Mouse (Mus musculus): ENCODE data around the gene Wbp1. TPM values are rescaled to one million over a fixed set of nuclear protein-coding genes. Genes with fewer than 3 reads are reported as not detected.
A peak's percentile ranks its signal among the peaks of the same experiment; 100 is the strongest.

The Wbp1 gene
- total and polyA plus RNA-seq, 3 experiments: 42.4 to 72.8 TPM; not detected in 1

DNA sequence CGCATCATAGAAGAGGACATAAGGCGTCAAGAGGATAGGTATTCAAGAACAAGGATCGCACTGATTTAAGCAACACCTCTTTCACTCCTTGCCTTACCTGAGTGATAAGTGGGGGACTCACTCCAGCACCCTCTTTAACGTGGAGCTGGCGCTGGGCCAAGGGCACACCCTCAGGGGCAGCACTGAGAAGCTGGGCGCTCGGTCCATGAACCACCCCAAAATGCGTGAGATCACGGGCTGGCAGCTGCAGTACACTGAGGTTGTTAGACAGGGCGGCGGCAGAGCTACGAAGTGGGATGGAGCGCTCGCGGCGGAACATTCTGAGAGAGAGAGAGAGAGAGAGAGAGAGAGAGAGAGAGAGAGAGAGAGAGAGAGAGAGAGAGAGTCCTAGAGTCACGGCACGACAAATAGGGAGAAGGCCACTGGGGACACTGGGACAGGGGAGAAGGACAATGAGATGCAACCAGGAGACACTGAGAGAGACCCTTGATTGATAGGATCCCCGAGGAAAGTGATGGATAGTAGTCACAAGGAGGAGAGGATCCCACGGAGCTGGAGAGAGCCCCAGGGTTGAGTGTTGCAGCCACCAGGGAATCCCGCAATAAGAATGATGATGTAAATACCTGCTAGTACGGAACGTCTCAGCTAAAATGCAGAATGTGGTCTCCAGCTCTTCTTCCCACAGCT lies 34.3 kb upstream of the Wbp1 start:
- Histone ChIP-seq H3K9ac (ENCODE audit: control insufficient read depth, low read depth, low read length, poor library complexity, severe bottlenecking) (peak overlapping the region; percentile 57), H3K79me2 (ENCODE audit: control insufficient read depth, insufficient read depth, low read length, poor library complexity) (no peaks in the 10 kb centered on the region), H3K27ac (ENCODE audit: control insufficient read depth, low read depth, low read length) (no peak overlapping the region), H3K4me1 (ENCODE audit: control insufficient read depth in 1 of 2, insufficient read depth in 2 of 2, low read length in 2 of 2) (peaks cover 2 to 10% of the 10 kb centered on the region in 2 experiments; a peak in 3 of 4 replicates), H3K36me3 (ENCODE audit: control insufficient read depth in 1 of 2, insufficient read depth in 2 of 2, low read length in 2 of 2) (peaks cover 0 to 2% of the 10 kb centered on the region in 2 experiments; a peak in 2 of 4 replicates), H3K27me3 (ENCODE audit: control insufficient read depth in 1 of 2, insufficient read depth in 2 of 2, low read length in 2 of 2) (no peaks in the 10 kb centered on the region), H3K4me3 (ENCODE audit: control insufficient read depth in 1 of 2, insufficient read depth in 1 of 2, low read depth in 2 of 2, low read length in 2 of 2) (peak overlapping the region; percentile 78 to 87), H3K9me3 (replicated peaks; ENCODE audit: insufficient read depth, low read length) (no peaks in the 10 kb centered on the region)
- peak; percentile 91; the same call in 1 of the 2 replicates for TF ChIP-seq JUND (IDR thresholded peaks at IDR 0.05; ENCODE audit: low read depth, low read length)
- no peak for TF ChIP-seq NRF1 (IDR thresholded peaks at IDR 0.05; ENCODE audit: insufficient read depth, low read depth, low read length, poor library complexity, severe bottlenecking)
- peak; percentile 44 for DNase-seq (ENCODE audit: low read depth, low spot score)

DNA sequence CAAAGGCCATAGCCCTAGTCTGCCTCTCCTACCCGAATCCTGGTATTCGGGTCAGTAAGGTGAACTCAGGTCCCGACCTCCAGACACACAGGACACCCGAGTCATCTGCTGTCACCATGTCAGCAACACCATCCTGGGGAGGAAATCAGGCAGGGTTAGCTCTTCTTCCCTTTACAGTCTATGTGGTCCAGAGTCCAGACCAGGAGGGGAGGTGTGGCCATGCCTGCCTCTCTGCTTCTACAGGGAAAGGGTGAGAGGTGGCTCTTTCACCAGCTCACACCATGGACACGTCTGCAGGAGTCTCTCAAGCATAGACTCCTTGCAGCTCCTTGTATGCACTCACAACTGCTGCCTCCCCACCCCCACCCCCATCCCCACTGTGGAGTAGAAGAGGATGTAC lies 32.1 kb upstream of the Wbp1 start:
- no peaks in the 10 kb centered on the region for H3K79me2 ChIP-seq (ENCODE audit: control insufficient read depth, insufficient read depth, low read length, poor library complexity)
- H3K27me3 ChIP-seq (ENCODE audit: control insufficient read depth in 1 of 2, insufficient read depth in 2 of 2, low read length in 2 of 2): no peaks in the 10 kb centered on the region
- H3K4me1 ChIP-seq (ENCODE audit: control insufficient read depth in 1 of 2, insufficient read depth in 2 of 2, low read length in 2 of 2): peaks cover 2 to 10% of the 10 kb centered on the region in 2 experiments; a peak in 2 of 4 replicates

DNA sequence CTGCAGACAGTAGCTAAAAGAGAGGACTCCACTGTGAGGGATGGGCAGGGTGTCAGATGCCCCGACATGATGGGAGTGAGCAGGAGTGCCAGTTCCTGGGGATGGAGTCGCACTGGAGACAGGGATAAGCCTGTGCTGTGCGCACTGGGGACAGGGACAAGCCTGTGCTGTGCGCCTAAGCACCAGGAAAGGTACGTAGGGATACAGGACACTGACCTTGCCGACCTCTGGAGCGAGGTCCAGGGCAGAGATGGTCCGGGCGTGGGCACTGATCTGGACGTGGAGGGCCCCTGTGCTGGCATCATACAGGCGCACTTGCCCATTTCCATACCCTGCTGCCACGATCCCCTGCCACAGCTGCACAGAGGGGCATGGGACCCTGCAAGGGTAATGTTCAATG lies 31.7 kb upstream of the Wbp1 start:
- Histone ChIP-seq H3K9me3 (replicated peaks; ENCODE audit: insufficient read depth, low read length) (no peaks in the 10 kb centered on the region), H3K36me3 (ENCODE audit: control insufficient read depth in 1 of 2, insufficient read depth in 2 of 2, low read length in 2 of 2) (no peaks in the 10 kb centered on the region), H3K27ac (ENCODE audit: control insufficient read depth, low read depth, low read length) (no peak overlapping the region), H3K79me2 (ENCODE audit: control insufficient read depth, insufficient read depth, low read length, poor library complexity) (no peaks in the 10 kb centered on the region), H3K27me3 (ENCODE audit: control insufficient read depth in 1 of 2, insufficient read depth in 2 of 2, low read length in 2 of 2) (no peaks in the 10 kb centered on the region), H3K9ac (ENCODE audit: control insufficient read depth, low read depth, low read length, poor library complexity, severe bottlenecking) (no peak overlapping the region), H3K4me3 (ENCODE audit: control insufficient read depth in 1 of 2, insufficient read depth in 1 of 2, low read depth in 2 of 2, low read length in 2 of 2) (no peak overlapping the region), H3K4me1 (ENCODE audit: control insufficient read depth in 1 of 2, insufficient read depth in 2 of 2, low read length in 2 of 2) (peaks cover 2 to 10% of the 10 kb centered on the region in 2 experiments; a peak in 2 of 4 replicates)
- TF ChIP-seq SIN3A (IDR thresholded peaks at IDR 0.05; ENCODE audit: low read length) (no peak), MYC (IDR thresholded peaks at IDR 0.05; ENCODE audit: low read depth, low read length) (no peak), CHD1 (IDR thresholded peaks at IDR 0.05; ENCODE audit: low read depth, low read length) (no peak), CTCF (IDR thresholded peaks at IDR 0.05 in 2 of 3, conservative IDR thresholded peaks at IDR 0.05 in 1 of 3; ENCODE audit: control insufficient read depth in 1 of 3, insufficient read depth in 1 of 3, low read depth in 2 of 3, low read length in 3 of 3, poor library complexity in 1 of 3, severe bottlenecking in 1 of 3) (no peak), TAL1 (IDR thresholded peaks at IDR 0.05; ENCODE audit: low read length) (no peak), CHD2 (IDR thresholded peaks at IDR 0.05; ENCODE audit: low read length) (no peak), MAFK (IDR thresholded peaks at IDR 0.05; ENCODE audit: borderline replicate concordance, low read depth, low read length) (no peak)
- no peak for DNase-seq (ENCODE audit: low read depth, low spot score)

More for the DNA sequence above, 32.1 kb upstream of the Wbp1 start:
- no peaks in the 10 kb centered on the region for H3K9me3 ChIP-seq (replicated peaks; ENCODE audit: insufficient read depth, low read length)
- TF ChIP-seq UBTF (IDR thresholded peaks at IDR 0.05; ENCODE audit: borderline replicate concordance, insufficient read depth, low read depth, low read length) (no peak), RCOR1 (IDR thresholded peaks at IDR 0.05; ENCODE audit: low read depth, low read length) (no peak), ELF1 (IDR thresholded peaks at IDR 0.05; ENCODE audit: low read depth, low read length) (no peak), ETS1 (IDR thresholded peaks at IDR 0.05; ENCODE audit: low read depth, low read length) (no peak)
- no peaks in the 10 kb centered on the region for H3K36me3 ChIP-seq (ENCODE audit: control insufficient read depth in 1 of 2, insufficient read depth in 2 of 2, low read length in 2 of 2)
- no peak overlapping the region for H3K4me3 ChIP-seq (ENCODE audit: control insufficient read depth in 1 of 2, insufficient read depth in 1 of 2, low read depth in 2 of 2, low read length in 2 of 2)
- H3K27ac ChIP-seq (ENCODE audit: control insufficient read depth, low read depth, low read length): no peak overlapping the region
- H3K9ac ChIP-seq (ENCODE audit: control insufficient read depth, low read depth, low read length, poor library complexity, severe bottlenecking): no peak overlapping the region
- no peak for DNase-seq (ENCODE audit: low read depth, low spot score)

All from MEL (cell line).